23 mouse cellular contexts compared by ENCODE assay signal in genomic region chr8:87046590-87046989, GRCm38 (mm10).
"Had no signal": no experiment of that assay in that cellular context is flagged by ENCODE, and none has a peak within 500 bp of the region (broad histone marks: within the 10 kb centered on the region; RNA-seq: fewer than 3 reads in every experiment).

No protein-coding gene starts in this region.

- DNase-seq: kidney, adult 8-10 months; kidney, postnatal 10 days; kidney, postnatal 36 days; layer of hippocampus, postnatal 36 days; liver; lung, adult 18-20 months; lung, postnatal 10 days; lung, postnatal 36 days; thymus, adult 18-20 months; thymus, postnatal 36 days had no signal

- H3K9ac ChIP-seq: kidney, embryonic 15.5 days; limb, embryonic 13.5 days; liver, embryonic 12.5 days; liver, embryonic 15.5 days; lung, embryonic 15.5 days; midbrain, embryonic 13.5 days; neural tube, embryonic 13.5 days had no signal

- H3K27me3 ChIP-seq: limb, embryonic 13.5 days; liver, embryonic 12.5 days; liver, embryonic 15.5 days; lung, embryonic 15.5 days; megakaryocyte, embryonic 14.5 days; midbrain, embryonic 13.5 days; neural tube, embryonic 13.5 days had no signal

- H3K9me3 ChIP-seq: kidney, embryonic 15.5 days; limb, embryonic 10.5 days; limb, embryonic 13.5 days; liver, embryonic 12.5 days; liver, embryonic 15.5 days; lung, embryonic 15.5 days; midbrain, embryonic 13.5 days; neural tube, embryonic 13.5 days had no signal

- H3K27ac ChIP-seq: kidney, embryonic 15.5 days; left cerebral cortex, adult 2 months; limb, embryonic 10.5 days; limb, embryonic 13.5 days; liver, embryonic 12.5 days; liver, embryonic 15.5 days; lung, embryonic 15.5 days; midbrain, embryonic 10.5 days; midbrain, embryonic 13.5 days; neural tube, embryonic 13.5 days had no signal

- H3K4me2 ChIP-seq: kidney, embryonic 15.5 days; limb, embryonic 13.5 days; liver, embryonic 12.5 days; liver, embryonic 15.5 days; lung, embryonic 15.5 days; midbrain, embryonic 13.5 days; neural tube, embryonic 13.5 days had no signal

- H3K4me3 ChIP-seq: kidney, embryonic 15.5 days; left cerebral cortex, adult 2 months; limb, embryonic 10.5 days; limb, embryonic 13.5 days; liver, embryonic 12.5 days; liver, embryonic 15.5 days; lung, embryonic 15.5 days; megakaryocyte, embryonic 14.5 days; midbrain, embryonic 10.5 days; midbrain, embryonic 13.5 days; myocyte; neural tube, embryonic 13.5 days had no signal

- H3K36me3 ChIP-seq: kidney, embryonic 15.5 days; limb, embryonic 10.5 days; limb, embryonic 13.5 days; liver, embryonic 12.5 days; liver, embryonic 15.5 days; lung, embryonic 15.5 days; midbrain, embryonic 10.5 days; midbrain, embryonic 13.5 days; neural tube, embryonic 13.5 days had no signal

- H3K4me1 ChIP-seq: kidney, embryonic 15.5 days; limb, embryonic 10.5 days; limb, embryonic 13.5 days; liver, embryonic 12.5 days; liver, embryonic 15.5 days; lung, embryonic 15.5 days; megakaryocyte, embryonic 14.5 days; midbrain, embryonic 10.5 days; neural tube, embryonic 13.5 days had no signal

- ATAC-seq: liver, embryonic 12.5 days; midbrain, embryonic 13.5 days; midbrain, embryonic 16.5 days had no signal
